Mouse (Mus musculus) kidney, embryonic 14.5 days (tissue): ENCODE data around the gene Prkcsh. TPM values are rescaled to one million over a fixed set of nuclear protein-coding genes. Genes with fewer than 3 reads are reported as not detected.

Experiments
- ATAC-seq: fragments of 200-750 bp; cut with Nextera tagmentation; 2 replicates; pipeline ENCODE4 v1.8.0; 2017; ENCODE audit warnings: moderate number of reproducible peaks, mild to moderate bottlenecking, moderate TSS enrichment, moderate library complexity; ENCODE audit not compliant: low FRiP score, low TSS enrichment
- H3K27ac ChIP-seq: fragments of 300-500 bp; sonication (generic); 2 replicates; pipeline ENCODE4 v1.5.1; 2014; ENCODE audit warnings: low read depth, mild to moderate bottlenecking, low read length, moderate library complexity, mixed read lengths
- H3K27me3 ChIP-seq: fragments of 300-500 bp; sonication (generic); 2 replicates; pipeline ENCODE4 v1.6.1; 2014; ENCODE audit warnings: mild to moderate bottlenecking, low read length; ENCODE audit not compliant: control insufficient read depth, insufficient read depth
- H3K36me3 ChIP-seq: fragments of 300-500 bp; sonication (generic); 2 replicates; pipeline ENCODE4 v1.6.1; 2014; ENCODE audit warnings: low read length, mixed read lengths; ENCODE audit not compliant: control insufficient read depth, insufficient read depth
- H3K4me1 ChIP-seq: fragments of 300-500 bp; sonication (generic); 2 replicates; pipeline ENCODE4 v1.6.1; 2014; ENCODE audit warnings: low read length, mixed read lengths; ENCODE audit not compliant: control insufficient read depth, insufficient read depth
- H3K4me2 ChIP-seq: fragments of 300-500 bp; sonication (generic); replicated peaks from 2 replicates; pipeline ENCODE4 v1.6.1; 2014; ENCODE audit warnings: low read depth, mild to moderate bottlenecking, low read length
- H3K4me3 ChIP-seq: fragments of 300-500 bp; sonication (generic); 2 replicates; pipeline ENCODE4 v1.5.1; 2014; ENCODE audit warnings: mild to moderate bottlenecking, low read length
- H3K9ac ChIP-seq: fragments of 300-500 bp; sonication (generic); 2 replicates; pipeline ENCODE4 v1.6.1; 2014; ENCODE audit warnings: low read depth, mild to moderate bottlenecking, low read length, moderate library complexity
- H3K9me3 ChIP-seq: fragments of 300-500 bp; sonication (generic); 2 replicates; pipeline ENCODE4 v1.6.1; 2016; ENCODE audit warnings: low read length; ENCODE audit not compliant: control insufficient read depth
- WGBS: fragments of 180-500 bp; shearing (Covaris S2); extraction: QIAGEN DNeasy Blood & Tissue Kit; methylation state at CpG from one replicate; pipeline ENCODE4 v1.1.7; 2014; 5-methylcytosine and 5-hydroxymethylcytosine counted together
- polyA plus RNA-seq: library from polyadenylated mRNA; unstranded; fragments of >200 nt; fragmentation: Nextera tagmentation; extraction: Ambion mirVana; gene quantifications from 2 replicates; pipeline ENCODE4 v1.2.1, GENCODE M21; 2014

The Prkcsh gene
- polyA plus RNA-seq, 1 experiment from 2014 or later, result 118 TPM

DNA sequence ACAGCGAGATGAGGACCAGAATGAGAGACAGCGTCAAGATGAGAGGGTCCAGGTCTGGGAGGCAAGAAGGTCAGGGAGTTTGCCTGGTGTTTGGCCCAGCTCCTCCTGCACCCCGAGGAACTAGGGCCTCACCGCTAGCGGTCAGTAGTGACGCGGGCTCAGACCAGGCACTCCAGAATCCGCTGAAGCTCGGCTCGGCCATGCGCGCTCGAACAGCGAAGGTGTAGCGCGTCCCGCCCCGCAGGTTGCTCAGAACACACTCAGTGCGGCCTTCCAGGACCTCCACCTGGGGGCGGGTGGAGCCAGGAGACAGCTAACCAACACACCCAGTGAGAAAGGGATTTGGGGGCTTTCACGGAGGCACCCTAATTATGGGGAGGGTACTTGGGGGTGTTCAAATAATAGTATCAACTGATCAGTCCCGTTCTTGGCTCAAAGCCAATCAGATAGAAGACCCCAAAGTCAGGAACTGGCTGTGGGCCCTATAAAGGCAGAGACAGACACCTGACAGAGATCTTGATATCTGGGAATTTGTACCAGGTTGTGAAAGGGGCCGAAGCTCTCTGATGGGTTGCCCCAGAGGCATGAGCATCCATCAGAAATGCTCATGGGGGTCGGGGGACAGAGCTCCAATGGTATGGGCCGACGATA lies 41.9 kb upstream of the Prkcsh start:
- 7% methylated on average over 26 of the region's 26 CpGs for WGBS
- 0 out of 2 replicates have a peak overlapping the region, but pooled peaks have one; percentile 4 for H3K4me3 ChIP-seq
- H3K4me2 ChIP-seq, result peak overlapping the region; percentile 82
- no peaks in the 10 kb centered on the region; the same call in 1 of the 2 replicates for H3K36me3 ChIP-seq
- no peaks in the 10 kb centered on the region for H3K9me3 ChIP-seq
- peaks cover 31% of the 10 kb centered on the region for H3K4me1 ChIP-seq
- 0 out of 2 replicates have a peak overlapping the region, but pooled peaks have one; percentile 19 for H3K9ac ChIP-seq
- peaks cover 12% of the 10 kb centered on the region for H3K27me3 ChIP-seq
- no peak for ATAC-seq
- H3K27ac ChIP-seq, result no peak overlapping the region

DNA sequence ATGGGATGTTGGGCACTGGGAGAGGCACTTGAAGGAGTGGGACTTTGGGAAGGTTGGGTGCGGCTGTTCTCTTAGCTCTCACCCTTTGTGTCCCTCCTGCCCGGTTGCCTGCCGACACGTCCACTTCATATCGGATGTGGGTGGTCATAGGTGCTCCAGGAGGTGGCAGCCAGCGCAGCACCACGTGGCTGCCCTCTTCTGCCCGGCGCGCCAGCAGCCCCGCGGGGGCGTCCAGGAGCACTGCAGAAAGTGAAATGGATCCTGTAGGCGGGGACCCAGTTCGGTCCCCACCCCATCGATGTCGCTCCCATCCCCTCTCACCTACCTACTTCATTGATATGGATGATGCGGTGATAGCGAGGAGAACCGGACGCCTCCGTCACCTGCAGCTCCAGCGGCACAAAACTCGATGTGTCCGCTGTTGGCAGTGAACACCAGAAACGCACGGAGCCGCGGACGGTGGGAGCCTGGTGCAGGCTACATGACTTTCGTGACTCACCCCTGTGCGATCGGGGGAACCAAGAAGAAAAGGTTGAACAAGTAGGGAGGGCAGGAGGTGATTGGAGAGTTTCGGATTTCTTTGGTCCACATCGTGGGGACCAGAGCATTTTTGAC lies 41.1 kb upstream of the Prkcsh start:
- no peak for ATAC-seq
- 1% methylated on average over 35 of the region's 35 CpGs for WGBS
- Histone ChIP-seq H3K27me3 (peaks cover 12% of the 10 kb centered on the region), H3K4me1 (peaks cover 29% of the 10 kb centered on the region), H3K9ac (peak overlapping the region; percentile 47; the same call in 1 of the 2 replicates), H3K36me3 (no peaks in the 10 kb centered on the region; the same call in 1 of the 2 replicates), H3K4me3 (peak overlapping the region; percentile 51), H3K27ac (no peak overlapping the region), H3K4me2 (peak overlapping the region; percentile 82), H3K9me3 (no peaks in the 10 kb centered on the region)

GRCm38 (mm10) chr9:21962010-21962409 lies 40.6 kb upstream of the Prkcsh start:
- ATAC-seq, result peak; percentile 47; the same call in 1 of the 2 replicates
- peak overlapping the region; percentile 51 for H3K4me3 ChIP-seq
- no peaks in the 10 kb centered on the region for H3K9me3 ChIP-seq
- WGBS, result under 1% methylated on average over 14 of the region's 15 CpGs
- H3K36me3 ChIP-seq, result no peaks in the 10 kb centered on the region; the same call in 1 of the 2 replicates
- peaks cover 27% of the 10 kb centered on the region for H3K4me1 ChIP-seq
- H3K27ac ChIP-seq, result no peak overlapping the region
- peaks cover 12% of the 10 kb centered on the region for H3K27me3 ChIP-seq
- H3K9ac ChIP-seq, result peak overlapping the region; percentile 47; the same call in 1 of the 2 replicates
- H3K4me2 ChIP-seq, result peak overlapping the region; percentile 82

- Histone ChIP-seq H3K9ac (peak overlapping the region; percentile 47; the same call in 1 of the 2 replicates), H3K4me2 (peak overlapping the region; percentile 82)
These were observed 40.1 kb upstream of the Prkcsh start for GRCm38 (mm10) chr9:21962416-21963059.

GRCm38 (mm10) chr9:21963417-21963816 lies 39.2 kb upstream of the Prkcsh start, which contains the start of gene Epor:
Gene Epor, minus strand, starts transcription at chr9:21963506.
- Histone ChIP-seq H3K9ac (peak within 1 kb of the TSS; percentile 40; the same call in 1 of the 2 replicates), H3K4me3 (peak within 1 kb of the TSS; percentile 51), H3K4me1 (peaks cover 27% of the 10 kb centered on the region), H3K4me2 (peak within 1 kb of the TSS; percentile 82), H3K27me3 (peaks cover 12% of the 10 kb centered on the region), H3K36me3 (no peaks in the 10 kb centered on the region), H3K27ac (no peak within 1 kb of the TSS), H3K9me3 (no peaks in the 10 kb centered on the region)
- whole genome bisulfite sequencing, result 5% methylated on average over 8 of the region's 8 CpGs
- ATAC-seq, result peak; percentile 55

More at GRCm38 (mm10) chr9:21962416-21963059, 40.1 kb upstream of the Prkcsh start:
- Histone ChIP-seq H3K4me1 (peaks cover 27% of the 10 kb centered on the region), H3K27me3 (peaks cover 12% of the 10 kb centered on the region), H3K4me3 (peak overlapping the region; percentile 51), H3K27ac (no peak overlapping the region), H3K9me3 (no peaks in the 10 kb centered on the region), H3K36me3 (no peaks in the 10 kb centered on the region; the same call in 1 of the 2 replicates)
- WGBS, result 2% methylated on average over 34 of the region's 34 CpGs
- ATAC-seq, result peak; percentile 77

- no peaks in the 10 kb centered on the region for H3K27me3 ChIP-seq
- no peaks in the 10 kb centered on the region for H3K9me3 ChIP-seq
- ATAC-seq, result no peak
- H3K4me3 ChIP-seq, result no peak overlapping the region
- 52% methylated on average over 6 of the region's 6 CpGs for WGBS
- no peak overlapping the region for H3K9ac ChIP-seq
- H3K4me2 ChIP-seq, result no peak overlapping the region
- H3K27ac ChIP-seq, result no peak overlapping the region
- no peaks in the 10 kb centered on the region for H3K4me1 ChIP-seq
- no peaks in the 10 kb centered on the region for H3K36me3 ChIP-seq
These were observed 33.7 kb upstream of the Prkcsh start for GRCm38 (mm10) chr9:21968883-21969282.

DNA sequence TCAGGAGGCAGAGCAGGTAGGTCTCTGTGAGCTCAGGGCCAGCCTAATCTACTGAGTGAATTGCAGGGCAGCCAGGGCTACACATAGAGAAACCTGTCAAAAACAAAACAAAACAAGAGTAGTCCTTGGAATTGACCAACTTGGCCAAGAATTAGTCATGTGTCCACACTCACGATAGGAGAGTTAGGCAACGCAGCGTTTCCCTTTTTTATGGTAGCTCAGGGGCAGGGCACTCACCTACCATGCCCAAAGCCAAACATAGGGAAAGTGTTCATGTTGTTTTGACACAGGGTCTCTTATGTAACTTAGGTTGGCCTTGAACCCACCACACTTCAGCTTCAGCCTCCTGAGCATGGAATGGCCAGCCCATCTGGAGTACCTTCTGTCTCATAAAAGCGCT lies 33.3 kb upstream of the Prkcsh start:
- Histone ChIP-seq H3K27ac (no peak overlapping the region), H3K36me3 (0 out of 2 replicates have a peak, but pooled peaks cover under 1% of the 10 kb centered on the region), H3K9ac (no peak overlapping the region), H3K9me3 (no peaks in the 10 kb centered on the region), H3K27me3 (no peaks in the 10 kb centered on the region), H3K4me2 (no peak overlapping the region), H3K4me3 (no peak overlapping the region), H3K4me1 (no peaks in the 10 kb centered on the region)
- no peak for ATAC-seq
- WGBS, result 86% methylated on average over 4 of the region's 4 CpGs

DNA sequence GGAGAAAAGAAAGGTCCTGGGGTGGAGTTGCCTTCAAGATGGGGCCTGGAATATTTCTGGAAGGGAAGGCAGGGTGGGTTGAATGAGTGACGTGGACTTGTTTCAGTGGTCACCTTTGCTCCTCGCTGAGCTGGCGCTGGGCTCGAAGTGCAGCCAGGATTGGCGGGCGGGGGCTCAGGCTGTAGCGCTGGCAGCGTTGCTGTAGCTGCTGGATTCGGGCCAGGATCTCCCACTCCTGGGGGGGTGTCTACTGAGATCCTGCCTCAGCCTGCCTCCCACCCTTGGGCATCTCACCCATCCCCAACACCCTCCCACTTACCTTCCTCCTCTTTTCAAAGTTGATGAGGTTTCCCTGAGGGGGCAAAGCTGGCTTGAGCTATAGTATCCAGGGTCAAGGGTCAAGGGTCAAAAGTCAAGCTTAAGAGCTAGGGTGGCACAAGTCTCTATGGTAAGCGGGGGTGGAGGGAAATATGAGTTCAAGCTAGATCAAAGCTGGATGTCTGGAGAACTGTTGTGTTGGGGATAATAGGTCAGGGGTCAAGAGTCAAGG lies 25.9 kb upstream of the Prkcsh start:
- no peak for ATAC-seq
- Histone ChIP-seq H3K27ac (no peak overlapping the region), H3K9ac (no peak overlapping the region), H3K9me3 (no peaks in the 10 kb centered on the region), H3K36me3 (peaks cover 5% of the 10 kb centered on the region; the same call in 1 of the 2 replicates), H3K4me1 (no peaks in the 10 kb centered on the region), H3K4me2 (no peak overlapping the region), H3K27me3 (no peaks in the 10 kb centered on the region), H3K4me3 (no peak overlapping the region)
- 88% methylated on average over 10 of the region's 10 CpGs for WGBS
